Mouse (Mus musculus): ENCODE results near the gene Fat1. TPM values are rescaled to one million over a fixed set of nuclear protein-coding genes. Genes with fewer than 3 reads are reported as not detected.

Gene Fat1
- polyA plus RNA-seq, 1 experiment from 2014 or later, result 8.7 TPM

Other genes starting within 250 kb of the Fat1 start
- gene Mtnr1a, start 133.7 kb downstream of the Fat1 start, polyA plus RNA-seq (2015; fragmentation: Nextera tagmentation; extraction: Ambion mirVana), result 0.15 TPM in 1 of 2 replicates, not detected in the other

Measured in forebrain, embryonic 15.5 days (tissue).